Mouse (Mus musculus): ENCODE results near the gene Olfr1369-ps1. TPM values are rescaled to one million over a fixed set of nuclear protein-coding genes. Genes with fewer than 3 reads are reported as not detected.
"Not testable (repeated sequence)": the region's sequence is repeated elsewhere in the genome, so short reads cannot be mapped to it uniquely, and the experiment has no call there.

The Olfr1369-ps1 gene
- not detected in 2 replicates for polyA plus RNA-seq (2012; rRNA removed)

- not testable (repeated sequence) for H3K36me3 ChIP-seq (ENCODE audit: control insufficient read depth, insufficient read depth, low read length); H3K27me3 ChIP-seq (ENCODE audit: control insufficient read depth, insufficient read depth, low read length); H3K4me1 ChIP-seq (ENCODE audit: control insufficient read depth, insufficient read depth, insufficient read length, low read length); H3K4me3 ChIP-seq (ENCODE audit: low read depth, low read length); H3K27ac ChIP-seq (ENCODE audit: insufficient read depth, low read depth, low read length)
- WGBS = 71% methylated on average over 3 of the region's 3 CpGs
Observed at GRCm38 (mm10) chr13:21111183-21111582, at the start of gene Olfr1369-ps1. Gene Olfr1369-ps1 (plus strand): TSS chr13:21111483.

GRCm38 (mm10) chr13:21066021-21066420, 45.3 kb upstream of the Olfr1369-ps1 start:
- TF ChIP-seq CTCF (IDR thresholded peaks at IDR 0.05; ENCODE audit: extremely low read depth, insufficient read length, insufficient replicate concordance, low read depth, low read length) (no peak), POLR2A (IDR thresholded peaks at IDR 0.05; ENCODE audit: low read depth, low read length) (no peak)
- no peaks in the 10 kb centered on the region for H3K27me3 ChIP-seq (ENCODE audit: control insufficient read depth, insufficient read depth, low read length)
- 86% methylated on average over 2 of the region's 2 CpGs for WGBS
- no peaks in the 10 kb centered on the region for H3K36me3 ChIP-seq (ENCODE audit: control insufficient read depth, insufficient read depth, low read length)
- no peaks in the 10 kb centered on the region for H3K4me1 ChIP-seq (ENCODE audit: control insufficient read depth, insufficient read depth, insufficient read length, low read length)
- no peak overlapping the region for H3K4me3 ChIP-seq (ENCODE audit: low read depth, low read length)
- no peak overlapping the region for H3K27ac ChIP-seq (ENCODE audit: insufficient read depth, low read depth, low read length)

GRCm38 (mm10) chr13:21074847-21075246, 36.4 kb upstream of the Olfr1369-ps1 start, which contains the start of gene Olfr1370:
Gene Olfr1370 (minus strand): TSS chr13:21074947.
- Histone ChIP-seq H3K27ac (ENCODE audit: insufficient read depth, low read depth, low read length) (no peak within 1 kb of the TSS), H3K4me1 (ENCODE audit: control insufficient read depth, insufficient read depth, insufficient read length, low read length) (no peaks in the 10 kb centered on the region), H3K4me3 (ENCODE audit: low read depth, low read length) (no peak within 1 kb of the TSS), H3K27me3 (ENCODE audit: control insufficient read depth, insufficient read depth, low read length) (no peaks in the 10 kb centered on the region), H3K36me3 (ENCODE audit: control insufficient read depth, insufficient read depth, low read length) (no peaks in the 10 kb centered on the region)
- 24% methylated on average over 3 of the region's 3 CpGs for WGBS
- TF ChIP-seq POLR2A (IDR thresholded peaks at IDR 0.05; ENCODE audit: low read depth, low read length) = no peak
- no peak for TF ChIP-seq CTCF (IDR thresholded peaks at IDR 0.05; ENCODE audit: extremely low read depth, insufficient read length, insufficient replicate concordance, low read depth, low read length)

- no peaks in the 10 kb centered on the region for H3K36me3 ChIP-seq (ENCODE audit: control insufficient read depth, insufficient read depth, low read length)
- H3K27ac ChIP-seq (ENCODE audit: insufficient read depth, low read depth, low read length) = no peak overlapping the region
- H3K27me3 ChIP-seq (ENCODE audit: control insufficient read depth, insufficient read depth, low read length) = no peaks in the 10 kb centered on the region
- no peaks in the 10 kb centered on the region for H3K4me1 ChIP-seq (ENCODE audit: control insufficient read depth, insufficient read depth, insufficient read length, low read length)
- TF ChIP-seq POLR2A (IDR thresholded peaks at IDR 0.05; ENCODE audit: low read depth, low read length) (no peak), CTCF (IDR thresholded peaks at IDR 0.05; ENCODE audit: extremely low read depth, insufficient read length, insufficient replicate concordance, low read depth, low read length) (no peak)
- 55% methylated on average over 2 of the region's 2 CpGs for WGBS
- H3K4me3 ChIP-seq (ENCODE audit: low read depth, low read length) = no peak overlapping the region
Observed at GRCm38 (mm10) chr13:21082686-21083085, 28.6 kb upstream of the Olfr1369-ps1 start.

DNA sequence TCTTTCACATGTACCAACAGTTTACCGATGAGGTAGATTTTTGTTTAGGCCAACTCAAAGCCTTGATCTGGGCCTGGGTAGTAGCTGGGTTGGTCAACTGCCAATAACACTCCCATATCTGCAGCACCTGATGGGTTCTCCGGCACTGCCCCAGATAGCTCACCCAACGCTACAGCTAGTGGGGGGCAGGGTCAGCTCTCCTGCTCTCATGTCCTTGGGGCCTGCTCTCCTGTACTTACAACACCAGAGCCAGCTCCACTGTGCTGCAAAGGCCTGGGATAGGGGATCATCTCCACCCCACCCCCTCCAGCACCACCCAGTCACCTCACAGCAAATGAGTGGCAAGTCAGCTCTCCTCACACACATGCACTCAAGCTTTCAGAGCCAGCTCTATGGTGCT, 1.5 kb upstream of the Olfr1369-ps1 start:
- Histone ChIP-seq H3K4me1 (ENCODE audit: control insufficient read depth, insufficient read depth, insufficient read length, low read length) (no peaks in the 10 kb centered on the region), H3K4me3 (ENCODE audit: low read depth, low read length) (no peak overlapping the region), H3K27ac (ENCODE audit: insufficient read depth, low read depth, low read length) (no peak overlapping the region), H3K27me3 (ENCODE audit: control insufficient read depth, insufficient read depth, low read length) (no peaks in the 10 kb centered on the region), H3K36me3 (ENCODE audit: control insufficient read depth, insufficient read depth, low read length) (no peaks in the 10 kb centered on the region)
- no peak for TF ChIP-seq POLR2A (IDR thresholded peaks at IDR 0.05; ENCODE audit: low read depth, low read length)
- TF ChIP-seq CTCF (IDR thresholded peaks at IDR 0.05; ENCODE audit: extremely low read depth, insufficient read length, insufficient replicate concordance, low read depth, low read length) = no peak
- WGBS = 86% methylated on average over 3 of the region's 3 CpGs

DNA sequence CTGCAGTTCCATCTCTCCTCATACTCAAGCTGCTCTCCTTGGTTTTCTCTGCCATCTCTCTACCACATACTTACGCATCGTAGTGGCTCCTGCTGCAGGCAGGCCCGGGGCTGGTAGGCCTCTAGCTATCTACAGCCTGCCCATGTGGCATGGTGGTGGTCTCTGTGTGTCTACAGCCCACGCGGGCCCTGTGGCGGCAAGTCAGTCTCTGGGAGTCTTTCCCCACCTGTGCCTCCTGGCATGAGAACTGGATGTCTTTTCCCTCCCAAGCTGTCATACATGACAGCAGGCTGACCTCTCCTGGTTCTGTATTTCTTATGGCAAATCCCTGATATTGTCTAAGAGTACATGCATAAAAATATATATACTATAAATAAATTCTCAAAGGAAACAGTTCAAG, 842 bp upstream of the Olfr1369-ps1 start:
- H3K27ac ChIP-seq (ENCODE audit: insufficient read depth, low read depth, low read length) = no peak overlapping the region
- H3K4me1 ChIP-seq (ENCODE audit: control insufficient read depth, insufficient read depth, insufficient read length, low read length) = no peaks in the 10 kb centered on the region
- no peaks in the 10 kb centered on the region for H3K36me3 ChIP-seq (ENCODE audit: control insufficient read depth, insufficient read depth, low read length)
- H3K27me3 ChIP-seq (ENCODE audit: control insufficient read depth, insufficient read depth, low read length) = no peaks in the 10 kb centered on the region
- WGBS = 87% methylated on average over 6 of the region's 6 CpGs
- no peak overlapping the region for H3K4me3 ChIP-seq (ENCODE audit: low read depth, low read length)
- TF ChIP-seq POLR2A (IDR thresholded peaks at IDR 0.05; ENCODE audit: low read depth, low read length) (no peak), CTCF (IDR thresholded peaks at IDR 0.05; ENCODE audit: extremely low read depth, insufficient read length, insufficient replicate concordance, low read depth, low read length) (no peak)

DNA sequence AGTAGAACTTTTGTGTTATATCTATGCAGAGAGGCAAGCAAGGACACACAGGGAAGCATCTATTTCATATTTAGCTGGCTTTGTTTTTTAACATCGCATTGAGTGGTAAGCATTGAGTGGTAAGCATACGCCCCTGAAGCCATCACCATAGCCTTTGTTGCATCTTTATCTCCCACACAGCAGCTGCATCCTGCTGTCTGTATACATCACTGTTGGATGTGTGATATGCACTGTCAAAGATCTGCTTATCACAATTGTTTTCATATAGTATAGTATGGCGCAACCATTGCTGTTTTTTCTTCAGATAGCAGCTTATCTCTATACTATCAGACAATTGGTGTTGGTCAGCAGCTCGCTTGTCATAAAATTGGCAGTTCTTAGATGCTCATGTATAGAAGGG, 2.8 kb downstream of the Olfr1369-ps1 start:
- 66% methylated on average over 4 of the region's 4 CpGs for WGBS

GRCm38 (mm10) chr13:21129339-21129738, 18.1 kb downstream of the Olfr1369-ps1 start, which contains the start of gene Olfr263:
Gene Olfr263 (plus strand): TSS chr13:21129639.
- not testable (repeated sequence) for H3K4me3 ChIP-seq (ENCODE audit: low read depth, low read length); H3K27ac ChIP-seq (ENCODE audit: insufficient read depth, low read depth, low read length); H3K36me3 ChIP-seq (ENCODE audit: control insufficient read depth, insufficient read depth, low read length); H3K27me3 ChIP-seq (ENCODE audit: control insufficient read depth, insufficient read depth, low read length); H3K4me1 ChIP-seq (ENCODE audit: control insufficient read depth, insufficient read depth, insufficient read length, low read length)
- 82% methylated on average over 3 of the region's 3 CpGs for WGBS

More for the DNA sequence above, 2.8 kb downstream of the Olfr1369-ps1 start:
- Histone ChIP-seq H3K4me3 (ENCODE audit: low read depth, low read length) (no peak overlapping the region), H3K27ac (ENCODE audit: insufficient read depth, low read depth, low read length) (no peak overlapping the region), H3K4me1 (ENCODE audit: control insufficient read depth, insufficient read depth, insufficient read length, low read length) (no peaks in the 10 kb centered on the region), H3K27me3 (ENCODE audit: control insufficient read depth, insufficient read depth, low read length) (no peaks in the 10 kb centered on the region), H3K36me3 (ENCODE audit: control insufficient read depth, insufficient read depth, low read length) (no peaks in the 10 kb centered on the region)
- TF ChIP-seq CTCF (IDR thresholded peaks at IDR 0.05; ENCODE audit: extremely low read depth, insufficient read length, insufficient replicate concordance, low read depth, low read length) = no peak
- no peak for TF ChIP-seq POLR2A (IDR thresholded peaks at IDR 0.05; ENCODE audit: low read depth, low read length)

Measured in small intestine, adult 2 months (tissue).